Comparison of ENCODE assay signal across 25 mouse cellular contexts in the genomic region with DNA sequence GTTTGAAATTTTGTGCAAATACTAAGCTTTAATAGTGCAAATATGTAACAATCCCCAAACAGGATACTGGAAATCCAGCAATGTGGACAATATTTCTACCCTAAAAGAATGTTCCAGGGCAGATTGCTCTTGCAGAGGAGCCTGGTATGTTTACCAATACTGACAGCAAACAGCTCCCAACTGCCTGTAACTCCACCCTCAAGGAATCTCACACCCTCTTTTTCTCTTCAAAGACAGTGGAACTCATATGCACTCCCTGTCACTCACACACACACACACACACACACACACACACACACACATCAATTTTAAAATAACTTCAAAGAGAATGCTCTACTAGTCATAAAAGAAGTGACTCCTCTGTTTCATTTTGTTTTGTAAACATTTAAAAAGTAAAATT.
"Had no signal": no experiment of that assay in that cellular context is flagged by ENCODE, and none has a peak within 500 bp of the region (broad histone marks: within the 10 kb centered on the region; RNA-seq: fewer than 3 reads in every experiment).

No protein-coding gene starts in this region.

- H3K27me3 ChIP-seq: heart, embryonic 12.5 days; hindbrain, embryonic 12.5 days; intestine, embryonic 15.5 days; limb, embryonic 12.5 days had no signal

- H3K4me3 ChIP-seq: gastrocnemius, adult 2 months; heart, embryonic 10.5 days; heart, embryonic 12.5 days; hindbrain, embryonic 10.5 days; hindbrain, embryonic 12.5 days; intestine, embryonic 15.5 days; layer of hippocampus, adult 2 months; left cerebral cortex, adult 2 months; limb, embryonic 10.5 days; limb, embryonic 12.5 days had no signal

- H3K36me3 ChIP-seq: heart, embryonic 10.5 days; heart, embryonic 12.5 days; hindbrain, embryonic 10.5 days; hindbrain, embryonic 12.5 days; intestine, embryonic 15.5 days; limb, embryonic 10.5 days; limb, embryonic 12.5 days had no signal

- H3K9me3 ChIP-seq: hindbrain, embryonic 12.5 days; intestine, embryonic 15.5 days; limb, embryonic 10.5 days; limb, embryonic 12.5 days had no signal

- ATAC-seq: forebrain, embryonic 16.5 days; hindbrain, embryonic 16.5 days; inflammation-experienced regulatory T-cells, adult 6 months; intestine, embryonic 15.5 days; intestine, postnatal 0 days had no signal

- H3K27ac ChIP-seq: gastrocnemius, adult 2 months; heart, embryonic 10.5 days; hindbrain, embryonic 10.5 days; hindbrain, embryonic 12.5 days; hindbrain, embryonic 14.5 days; intestine, embryonic 15.5 days; layer of hippocampus, adult 2 months; left cerebral cortex, adult 2 months; limb, embryonic 10.5 days; limb, embryonic 12.5 days had no signal

- DNase-seq: gastrocnemius, adult 2 months; gastrocnemius, postnatal 10 days; gastrocnemius, postnatal 25 days; heart, adult 18-20 months; heart, postnatal 10 days; heart, postnatal 4 days; kidney, adult 18-20 months; kidney, adult 8-10 months; kidney, postnatal 10 days; kidney, postnatal 25 days; kidney, postnatal 4 days had no signal

- H3K4me2 ChIP-seq: heart, embryonic 12.5 days; hindbrain, embryonic 12.5 days; hindbrain, embryonic 14.5 days; intestine, embryonic 15.5 days; limb, embryonic 12.5 days had no signal

- H3K4me1 ChIP-seq: heart, embryonic 10.5 days; heart, embryonic 12.5 days; hindbrain, embryonic 10.5 days; hindbrain, embryonic 12.5 days; intestine, embryonic 15.5 days; limb, embryonic 10.5 days; limb, embryonic 12.5 days had no signal

- H3K9ac ChIP-seq: heart, embryonic 12.5 days; hindbrain, embryonic 12.5 days; hindbrain, embryonic 14.5 days; intestine, embryonic 15.5 days; limb, embryonic 12.5 days had no signal
